Mouse (Mus musculus) CH12.LX (cell line): Measurements from ENCODE around the gene Vps37c. TPM values are rescaled to one million over a fixed set of nuclear protein-coding genes. Genes with fewer than 3 reads are reported as not detected.

ENCODE experiments used
- DNase-seq: peaks from one replicate; pipeline ENCODE4 v3.0.0-alpha.2; 2013; ENCODE audit errors: extremely low read depth
- H3K27ac ChIP-seq: 2 replicates; pipeline ENCODE4 v1.5.1; 2012; ENCODE audit warnings: low read depth, mild to moderate bottlenecking, control low read depth, moderate library complexity; ENCODE audit not compliant: insufficient read depth
- H3K27me3 ChIP-seq: replicated peaks from 2 replicates; pipeline ENCODE3; 2012; ENCODE audit warnings: inconsistent platforms
- H3K36me3 ChIP-seq, 2 experiments: replicated peaks in 1 of 2; 2 replicates each; pipeline versions ENCODE3 to v1.6.1; 2012; ENCODE audit warnings: inconsistent platforms in 1 of 2, low read length in 1 of 2, mild to moderate bottlenecking in 1 of 2, mixed read lengths in 1 of 2, moderate library complexity in 1 of 2; ENCODE audit not compliant: control insufficient read depth in 1 of 2, insufficient read depth in 1 of 2
- H3K4me1 ChIP-seq, 2 experiments: 2 replicates each; pipeline ENCODE4 v1.6.1; 2012; ENCODE audit warnings: inconsistent platforms in 1 of 2, moderate library complexity in 1 of 2; ENCODE audit not compliant: insufficient read depth in 2 of 2, control insufficient read depth in 1 of 2
- H3K4me2 ChIP-seq: 2 replicates; pipeline ENCODE4 v1.6.1; 2012; ENCODE audit warnings: low read depth, mild to moderate bottlenecking, control low read depth; ENCODE audit not compliant: poor library complexity, insufficient read depth, severe bottlenecking
- H3K4me3 ChIP-seq, 3 experiments: fragments of 150-350 bp in 1 of 3; sonication (generic) in 1 of 3; replicated peaks in 1 of 3; 2 replicates each; pipeline versions ENCODE3 to v1.5.1; 2011 to 2012; ENCODE audit warnings: low read depth in 2 of 3, low read length in 2 of 3, mild to moderate bottlenecking in 2 of 3, moderate library complexity in 2 of 3, control low read depth in 1 of 3, improper control_type of control experiment in 1 of 3, inconsistent platforms in 1 of 3, mixed read lengths in 1 of 3; ENCODE audit not compliant: poor library complexity in 1 of 3
- H3K79me2 ChIP-seq: replicated peaks from 2 replicates; pipeline ENCODE4 v1.6.1; 2012; ENCODE audit warnings: mild to moderate bottlenecking, moderate library complexity; ENCODE audit not compliant: control insufficient read depth, poor library complexity, insufficient read depth, severe bottlenecking; ENCODE audit errors: extremely low read depth
- H3K9ac ChIP-seq: 2 replicates; pipeline ENCODE4 v1.6.1; 2012; ENCODE audit warnings: low read depth, mild to moderate bottlenecking, control low read depth, moderate library complexity; ENCODE audit not compliant: insufficient read depth
- H3K9me3 ChIP-seq: replicated peaks from 2 replicates; pipeline ENCODE3; 2012; ENCODE audit warnings: low read length, inconsistent platforms, mixed read lengths
- BHLHE40 ChIP-seq: IDR thresholded peaks from 2 replicates; pipeline ENCODE4 v1.6.1; 2011; ENCODE audit warnings: mild to moderate bottlenecking, low read depth, low read length, improper control_type of control experiment
- CHD1 ChIP-seq: IDR thresholded peaks from 2 replicates; pipeline ENCODE4 v1.6.1; 2012; ENCODE audit warnings: low read depth, low read length, improper control_type of control experiment, inconsistent platforms
- CTCF ChIP-seq, 2 experiments: IDR thresholded peaks in 1 of 2; conservative IDR thresholded peaks in 1 of 2; 2 replicates each; pipeline ENCODE4 v1.5.1; 2011 to 2012; ENCODE audit warnings: low read depth in 2 of 2, low read length in 2 of 2, improper control_type of control experiment in 1 of 2, inconsistent platforms in 1 of 2, mild to moderate bottlenecking in 1 of 2, moderate library complexity in 1 of 2
- JUN ChIP-seq: IDR thresholded peaks from 2 replicates; pipeline ENCODE4 v1.6.1; 2011; ENCODE audit warnings: low read depth, mild to moderate bottlenecking, low read length, improper control_type of control experiment, moderate library complexity; ENCODE audit not compliant: insufficient read depth
- MAFK ChIP-seq: IDR thresholded peaks from 2 replicates; pipeline ENCODE4 v1.6.1; 2011; ENCODE audit warnings: low read length, improper control_type of control experiment; ENCODE audit not compliant: insufficient replicate concordance
- MAX ChIP-seq: IDR thresholded peaks from 2 replicates; pipeline ENCODE4 v1.6.1; 2011; ENCODE audit warnings: low read length, improper control_type of control experiment
- MYC ChIP-seq: IDR thresholded peaks from 2 replicates; pipeline ENCODE4 v1.6.1; 2011; ENCODE audit warnings: low read depth, mild to moderate bottlenecking, improper control_type of control experiment, low read length
- RAD21 ChIP-seq: IDR thresholded peaks from 2 replicates; pipeline ENCODE4 v1.6.1; 2011; ENCODE audit warnings: low read depth, mild to moderate bottlenecking, low read length, improper control_type of control experiment, moderate library complexity
- RCOR1 ChIP-seq: conservative IDR thresholded peaks from 2 replicates; pipeline ENCODE4 v1.6.1; 2012; ENCODE audit warnings: low read depth, mild to moderate bottlenecking, inconsistent platforms, low read length, improper control_type of control experiment
- SMC3 ChIP-seq: IDR thresholded peaks from 2 replicates; pipeline ENCODE4 v1.6.1; 2011; ENCODE audit warnings: low read depth, low read length, improper control_type of control experiment
- TCF12 ChIP-seq: IDR thresholded peaks from 2 replicates; pipeline ENCODE4 v1.6.1; 2014; ENCODE audit warnings: low read depth, mild to moderate bottlenecking, inconsistent platforms, low read length, improper control_type of control experiment
- UBTF ChIP-seq: IDR thresholded peaks from 2 replicates; pipeline ENCODE4 v1.6.1; 2012; ENCODE audit warnings: low read depth, mild to moderate bottlenecking, inconsistent platforms, low read length, improper control_type of control experiment, moderate library complexity
- USF2 ChIP-seq: conservative IDR thresholded peaks from 2 replicates; pipeline ENCODE4 v1.6.1; 2011; ENCODE audit warnings: low read depth, low read length, improper control_type of control experiment
- ZC3H11A ChIP-seq: IDR thresholded peaks from 2 replicates; pipeline ENCODE4 v1.6.1; 2012; ENCODE audit warnings: low read depth, mild to moderate bottlenecking, inconsistent platforms, low read length, improper control_type of control experiment
- ZKSCAN1 ChIP-seq: IDR thresholded peaks from 2 replicates; pipeline ENCODE4 v1.6.1; 2012; ENCODE audit warnings: low read depth, inconsistent platforms, low read length, improper control_type of control experiment, borderline replicate concordance
- ZMIZ1 ChIP-seq: IDR thresholded peaks from 2 replicates; pipeline ENCODE4 v1.6.1; 2012; ENCODE audit warnings: low read depth, mild to moderate bottlenecking, inconsistent platforms, low read length, improper control_type of control experiment
- ZNF384 ChIP-seq: IDR thresholded peaks from 2 replicates; pipeline ENCODE4 v1.6.1; 2012; ENCODE audit warnings: low read depth, low read length, improper control_type of control experiment, inconsistent platforms
- dilution Hi-C: fragments of 300-500 bp; cut with MboI; formaldehyde crosslinking; loops from 2 replicates; pipeline ENCODE4 v1.14.3; 2020; ENCODE audit warnings: low sequenced_read_pairs; ENCODE audit not compliant: extremely low pct_unique_long_range_greater_than_20kb, extremely low pct_ligation_motif_present
- in situ Hi-C: fragments of 300-500 bp; cut with MboI; formaldehyde crosslinking; loops from 3 replicates; pipeline ENCODE4 v1.14.3; 2019; ENCODE audit warnings: low sequenced_read_pairs, low pct_ligation_motif_present, low pct_unique_long_range_greater_than_20kb, mixed read lengths
- polyA plus RNA-seq: library from polyadenylated mRNA; unstranded; fragments of >175 nt; gene quantifications from 2 replicates; pipeline ENCODE4 v1.2.1, GENCODE M21; 2012; ENCODE audit warnings: low read depth; ENCODE audit not compliant: insufficient read length
- total RNA-seq, 2 experiments: library from RNA; depleted of rRNA; stranded (reverse); fragments of 300-350 nt in 1 of 2; fragments of >200 nt in 1 of 2; gene quantifications; 2 replicates each; pipeline ENCODE4 v1.2.3; 2012 to 2014

Vps37c gene
- total and polyA plus RNA-seq, 3 experiments = 6.2 to 13.0 (median 9.5) TPM

DNA sequence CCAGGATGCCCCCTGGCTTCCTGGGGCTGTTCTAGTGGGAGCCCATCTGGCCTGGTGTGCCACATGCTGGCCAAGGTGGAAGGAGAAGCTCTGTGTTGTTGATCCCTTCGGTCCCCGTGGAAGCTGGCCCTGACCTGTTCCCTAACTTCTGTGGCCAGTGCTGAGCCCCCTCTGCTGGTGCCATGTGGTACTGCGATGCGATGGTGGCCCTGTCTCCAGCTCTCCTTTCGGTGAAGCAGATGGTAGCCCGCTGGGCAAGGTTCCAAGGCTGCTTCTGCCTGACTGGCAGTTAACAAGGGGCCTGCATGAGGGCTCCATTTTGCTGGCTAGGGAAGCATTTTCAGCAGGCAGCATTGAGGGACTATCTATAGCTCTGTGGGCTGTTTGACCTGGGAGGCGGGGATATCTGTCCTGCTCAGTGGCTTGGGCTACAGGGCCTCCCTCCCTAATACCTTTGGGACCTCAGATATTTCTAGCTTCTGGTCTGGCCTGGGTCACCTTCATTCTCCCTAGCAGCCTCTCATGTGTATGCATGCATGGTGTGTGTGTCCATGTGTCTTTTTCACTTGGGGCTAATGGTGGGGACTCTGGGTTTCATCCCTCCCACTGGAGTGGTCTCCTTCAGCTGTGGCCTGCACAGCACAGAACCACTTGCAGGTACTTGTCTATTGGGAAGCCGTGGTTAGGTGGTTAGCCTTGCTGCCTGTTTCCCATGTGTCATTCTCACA, 21.0 kb downstream of the Vps37c start (continued):
- no peak for TF ChIP-seq JUN
- no peak for TF ChIP-seq ZKSCAN1
- no peak for TF ChIP-seq RCOR1
- no peak for TF ChIP-seq ZMIZ1
- 0 out of 2 replicates have a peak, but pooled peaks have one; percentile 27 for TF ChIP-seq MYC
- TF ChIP-seq MAFK = no peak
- peak; percentile 83 for TF ChIP-seq MAX

DNA sequence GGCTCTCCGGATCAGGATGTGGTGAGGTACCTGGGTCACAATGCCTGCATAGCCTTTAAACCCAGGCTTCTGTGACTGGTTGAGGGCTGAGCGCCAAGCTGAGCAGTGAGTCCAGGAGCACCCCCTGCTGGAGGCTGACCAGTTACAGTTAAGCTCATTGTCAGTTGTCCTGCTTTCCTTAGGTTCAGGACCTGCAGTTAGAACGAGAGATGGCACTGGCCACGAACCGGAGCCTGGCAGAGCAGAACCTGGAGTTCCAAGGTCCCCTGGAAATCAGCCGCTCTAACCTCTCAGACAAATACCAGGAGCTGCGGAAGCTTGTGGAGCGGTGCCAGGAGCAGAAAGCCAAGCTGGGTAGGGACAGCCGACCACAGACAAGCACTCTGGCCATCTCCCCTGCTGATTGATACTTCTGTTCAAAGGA, 21.6 kb downstream of the Vps37c start:
- in situ Hi-C loops (no loop called here), dilution Hi-C loops (no loop called here)
- peaks cover 55 to 86% of the 10 kb centered on the region in 2 experiments for H3K36me3 ChIP-seq

DNA sequence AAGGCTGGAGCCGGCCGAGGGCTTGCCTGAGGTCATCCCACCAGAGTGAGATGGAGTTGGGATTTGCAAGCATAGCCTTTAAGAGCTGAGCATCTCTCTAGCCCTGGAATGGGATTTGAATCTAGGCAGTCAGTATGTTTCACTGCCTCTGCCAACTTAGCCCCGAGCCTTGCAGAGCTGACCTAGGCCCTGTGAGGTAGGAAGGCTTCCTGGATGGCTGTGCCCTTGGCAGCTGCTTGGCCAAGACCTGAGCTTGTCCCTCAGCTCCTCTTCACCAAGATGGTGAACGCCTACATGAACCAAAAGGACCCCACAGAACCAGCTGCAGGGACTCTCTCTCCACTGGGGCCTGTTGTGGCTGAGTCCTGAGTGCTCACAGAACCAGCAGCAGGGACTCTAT, 22.2 kb downstream of the Vps37c start:
- Histone ChIP-seq H3K79me2 (no peaks in the 10 kb centered on the region), H3K4me2 (no peak overlapping the region), H3K4me3 (no peak overlapping the region), H3K4me1 (peaks cover 7 to 30% of the 10 kb centered on the region in 2 experiments; a peak in 3 of 4 replicates), H3K27me3 (no peaks in the 10 kb centered on the region), H3K9me3 (no peaks in the 10 kb centered on the region), H3K9ac (no peak overlapping the region), H3K27ac (no peak overlapping the region), H3K36me3 (peaks cover 55 to 92% of the 10 kb centered on the region in 2 experiments)
- TF ChIP-seq RCOR1 (no peak), SMC3 (no peak), MAFK (no peak), USF2 (no peak), TCF12 (no peak), ZNF384 (no peak), BHLHE40 (no peak)
- no peak for DNase-seq
- in situ Hi-C loops = no loop called here
- dilution Hi-C loops = no loop called here

More for the DNA sequence above, 21.6 kb downstream of the Vps37c start:
- TF ChIP-seq BHLHE40 (no peak), UBTF (no peak), CTCF (conservative IDR thresholded peaks at IDR 0.05 in 1 of 2, IDR thresholded peaks at IDR 0.05 in 1 of 2; ENCODE audit: low read depth in 2 of 2, low read length in 2 of 2) (peak; percentile 23 to 76; a peak in 3 of 4 replicates), ZC3H11A (no peak), RAD21 (peak; percentile 60), SMC3 (peak; percentile 73), MYC (no peak), RCOR1 (no peak), CHD1 (no peak), ZNF384 (no peak)
- no peaks in the 10 kb centered on the region for H3K9me3 ChIP-seq
- no peak overlapping the region for H3K27ac ChIP-seq
- H3K9ac ChIP-seq = no peak overlapping the region
- peaks cover 7 to 23% of the 10 kb centered on the region in 2 experiments; a peak in 3 of 4 replicates for H3K4me1 ChIP-seq
- no peak overlapping the region for H3K4me3 ChIP-seq
- H3K4me2 ChIP-seq = no peak overlapping the region
- H3K27me3 ChIP-seq = no peaks in the 10 kb centered on the region
- H3K79me2 ChIP-seq = no peaks in the 10 kb centered on the region
- peak; percentile 54 for DNase-seq
